Mouse (Mus musculus) gonadal fat pad, adult 2 months (tissue): ENCODE measurements at regions not wholly inside any gene's neighbourhood (a gene's known extent, or its start where the extent isn't known, plus 50 kb on each side); places are given as distances from the start of the nearest gene placed in this dataset.
A peak's percentile ranks its signal among the peaks of the same experiment; 100 is the strongest.

ENCODE experiments used
- DNase-seq: peaks from one replicate; pipeline ENCODE4 v3.0.0-alpha.2; 2012; ENCODE audit warnings: low read depth

- no peak for DNase-seq
Measured at GRCm38 (mm10) chr10:99902280-99903231, 112.9 kb upstream of the Kitl start.

GRCm38 (mm10) chr10:99900955-99901835 lies 114.2 kb upstream of the Kitl start:
- DNase-seq, result no peak

GRCm38 (mm10) chr10:99893999-99894398 lies 121.4 kb upstream of the Kitl start:
- DNase-seq, result no peak

- DNase-seq, result no peak
Measured at GRCm38 (mm10) chr10:99891899-99892298, 123.5 kb upstream of the Kitl start.

GRCm38 (mm10) chr10:99881901-99882300 lies 122.4 kb upstream of the Csl start:
- DNase-seq, result no peak

- DNase-seq, result no peak
Measured at GRCm38 (mm10) chr10:99879362-99879761, 119.9 kb upstream of the Csl start.

- DNase-seq, result no peak
Measured at GRCm38 (mm10) chr10:99864711-99865110, 105.3 kb upstream of the Csl start.

GRCm38 (mm10) chr10:99860322-99861089 lies 101.0 kb upstream of the Csl start:
- DNase-seq, result no peak

GRCm38 (mm10) chr10:99844110-99844509 lies 84.7 kb upstream of the Csl start:
- no peak for DNase-seq

GRCm38 (mm10) chr10:99841167-99841843 lies 81.8 kb upstream of the Csl start:
- no peak for DNase-seq

GRCm38 (mm10) chr10:99840179-99840876 lies 80.9 kb upstream of the Csl start:
- no peak for DNase-seq

GRCm38 (mm10) chr10:99836835-99837412 lies 77.5 kb upstream of the Csl start:
- no peak for DNase-seq

- DNase-seq, result no peak
Measured at GRCm38 (mm10) chr10:99834905-99835633, 75.6 kb upstream of the Csl start.

GRCm38 (mm10) chr10:99829974-99830373 lies 70.5 kb upstream of the Csl start:
- DNase-seq, result no peak

GRCm38 (mm10) chr10:99827476-99827875 lies 68.0 kb upstream of the Csl start:
- DNase-seq, result peak; percentile 68

- DNase-seq, result no peak
Measured at GRCm38 (mm10) chr10:99825881-99826280, 66.4 kb upstream of the Csl start.

- no peak for DNase-seq
Measured at GRCm38 (mm10) chr10:99812069-99812650, 52.7 kb upstream of the Csl start.

GRCm38 (mm10) chr10:99811430-99811829 lies 52.0 kb upstream of the Csl start:
- DNase-seq, result no peak
